Mouse (Mus musculus) cerebellum, adult 9-11 months (tissue): Measurements from ENCODE around the gene Slc31a2.

Experiments used
- DNase-seq: peaks from one replicate; pipeline ENCODE4 v3.0.0; 2022

The Slc31a2 gene

GRCm38 (mm10) chr4:62282969-62283368, 20.6 kb downstream of the Slc31a2 start:
- DNase-seq, result no peak

GRCm38 (mm10) chr4:62285576-62285975, 23.2 kb downstream of the Slc31a2 start:
- DNase-seq, result no peak

GRCm38 (mm10) chr4:62286257-62286991, 24.1 kb downstream of the Slc31a2 start:
- DNase-seq, result peak; percentile 80

- DNase-seq, result peak; percentile 48
These were observed 24.9 kb downstream of the Slc31a2 start for GRCm38 (mm10) chr4:62286992-62287900.

- DNase-seq, result no peak
These were observed 26.9 kb downstream of the Slc31a2 start for GRCm38 (mm10) chr4:62289226-62289625.

GRCm38 (mm10) chr4:62290816-62291505, 28.6 kb downstream of the Slc31a2 start:
- DNase-seq, result no peak

GRCm38 (mm10) chr4:62292461-62293180, 30.3 kb downstream of the Slc31a2 start:
- DNase-seq, result peak; percentile 60

GRCm38 (mm10) chr4:62293219-62293861, 31.0 kb downstream of the Slc31a2 start:
- DNase-seq, result no peak

GRCm38 (mm10) chr4:62294741-62295140, 32.4 kb downstream of the Slc31a2 start:
- no peak for DNase-seq

GRCm38 (mm10) chr4:62297280-62298130, 35.1 kb downstream of the Slc31a2 start:
- DNase-seq, result no peak

- DNase-seq, result no peak
These were observed 37.6 kb downstream of the Slc31a2 start for GRCm38 (mm10) chr4:62300001-62300400.

- DNase-seq, result no peak
These were observed 40.4 kb downstream of the Slc31a2 start for GRCm38 (mm10) chr4:62302795-62303194.

- DNase-seq, result no peak
These were observed 40.9 kb downstream of the Slc31a2 start for GRCm38 (mm10) chr4:62303288-62303687.

- DNase-seq, result no peak
These were observed 43.9 kb downstream of the Slc31a2 start for GRCm38 (mm10) chr4:62306301-62306700.

GRCm38 (mm10) chr4:62306840-62307239, 44.5 kb downstream of the Slc31a2 start:
- no peak for DNase-seq

GRCm38 (mm10) chr4:62308406-62308805, 46.0 kb downstream of the Slc31a2 start:
- no peak for DNase-seq

GRCm38 (mm10) chr4:62312821-62313220, 50.5 kb downstream of the Slc31a2 start:
- DNase-seq, result no peak

GRCm38 (mm10) chr4:62313641-62314211, 51.4 kb downstream of the Slc31a2 start:
- no peak for DNase-seq

- DNase-seq, result no peak
These were observed 52.2 kb downstream of the Slc31a2 start for GRCm38 (mm10) chr4:62314516-62314915.

GRCm38 (mm10) chr4:62316456-62316855, 54.1 kb downstream of the Slc31a2 start:
- DNase-seq, result no peak

GRCm38 (mm10) chr4:62318294-62318693, 55.9 kb downstream of the Slc31a2 start:
- no peak for DNase-seq
